Mouse (Mus musculus) midbrain, embryonic 13.5 days (tissue): ENCODE measurements around the gene Dlgap4. TPM values are rescaled to one million over a fixed set of nuclear protein-coding genes. Genes with fewer than 3 reads are reported as not detected.

Source experiments
- ATAC-seq: fragments of 200-750 bp; cut with Nextera tagmentation; 2 replicates; pipeline ENCODE4 v1.8.0; 2017; ENCODE audit warnings: mild to moderate bottlenecking, moderate TSS enrichment, moderate library complexity
- H3K27ac ChIP-seq: fragments of 300-500 bp; sonication (generic); 2 replicates; pipeline ENCODE4 v1.5.1; 2015; ENCODE audit warnings: inconsistent platforms, mild to moderate bottlenecking, moderate library complexity
- H3K27me3 ChIP-seq: fragments of 300-500 bp; sonication (generic); 2 replicates; pipeline ENCODE4 v1.6.1; 2015; ENCODE audit warnings: mild to moderate bottlenecking, inconsistent platforms
- H3K36me3 ChIP-seq: fragments of 300-500 bp; sonication (generic); 2 replicates; pipeline ENCODE4 v1.6.1; 2015; ENCODE audit warnings: mild to moderate bottlenecking, inconsistent platforms
- H3K4me1 ChIP-seq: fragments of 300-500 bp; sonication (generic); replicated peaks from 2 replicates; pipeline ENCODE4 v1.6.1; 2015; ENCODE audit warnings: inconsistent platforms
- H3K4me2 ChIP-seq: fragments of 300-500 bp; sonication (generic); replicated peaks from 2 replicates; pipeline ENCODE4 v1.6.1; 2015; ENCODE audit warnings: moderate library complexity, mild to moderate bottlenecking, inconsistent platforms
- H3K4me3 ChIP-seq: fragments of 300-500 bp; sonication (generic); replicated peaks from 2 replicates; pipeline ENCODE4 v1.5.1; 2015; ENCODE audit warnings: mild to moderate bottlenecking, inconsistent platforms
- H3K9ac ChIP-seq: fragments of 300-500 bp; sonication (generic); replicated peaks from 2 replicates; pipeline ENCODE4 v1.6.1; 2015; ENCODE audit warnings: mild to moderate bottlenecking, inconsistent platforms
- H3K9me3 ChIP-seq: fragments of 300-500 bp; sonication (generic); 2 replicates; pipeline ENCODE4 v1.6.1; 2016; ENCODE audit warnings: mild to moderate bottlenecking, inconsistent platforms
- WGBS: fragments of 180-500 bp; shearing (Covaris S2); methylation state at CpG from one replicate; pipeline ENCODE4 v1.1.7; 2015; 5-methylcytosine and 5-hydroxymethylcytosine counted together
- polyA plus RNA-seq: library from polyadenylated mRNA; unstranded; fragments of >200 nt; fragmentation: Nextera tagmentation; extraction: Ambion mirVana; gene quantifications from 2 replicates; pipeline ENCODE4 v1.2.1, GENCODE M21; 2015

Dlgap4 gene
- polyA plus RNA-seq, 1 experiment from 2014 or later: 242 TPM

DNA sequence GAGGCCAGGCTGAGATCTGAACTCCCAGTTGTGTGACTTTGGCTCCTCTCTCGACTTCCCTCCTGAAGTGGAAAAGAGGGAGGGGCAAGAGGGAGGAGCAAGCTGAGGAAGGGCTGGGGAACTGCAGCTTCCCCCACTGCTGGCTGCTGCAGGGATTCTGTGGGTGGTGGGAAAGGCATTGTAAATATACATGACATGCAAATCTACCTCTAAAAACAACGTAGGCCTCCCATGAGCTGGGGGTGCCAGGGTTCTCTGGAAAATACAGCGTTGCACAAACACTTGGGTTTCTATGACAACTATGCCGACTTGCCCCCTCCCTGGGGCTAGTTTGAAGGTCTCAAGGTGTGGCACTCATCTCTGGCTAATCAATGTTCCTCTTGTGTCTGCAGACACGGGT lies 50.9 kb downstream of the Dlgap4 start:
- Histone ChIP-seq H3K4me2 (no peak overlapping the region), H3K4me1 (peaks cover 29% of the 10 kb centered on the region), H3K9ac (no peak overlapping the region), H3K27me3 (no peaks in the 10 kb centered on the region), H3K4me3 (no peak overlapping the region), H3K27ac (no peak overlapping the region), H3K9me3 (no peaks in the 10 kb centered on the region), H3K36me3 (no peaks in the 10 kb centered on the region)
- ATAC-seq: no peak
- WGBS: 14% methylated on average over 5 of the region's 5 CpGs

DNA sequence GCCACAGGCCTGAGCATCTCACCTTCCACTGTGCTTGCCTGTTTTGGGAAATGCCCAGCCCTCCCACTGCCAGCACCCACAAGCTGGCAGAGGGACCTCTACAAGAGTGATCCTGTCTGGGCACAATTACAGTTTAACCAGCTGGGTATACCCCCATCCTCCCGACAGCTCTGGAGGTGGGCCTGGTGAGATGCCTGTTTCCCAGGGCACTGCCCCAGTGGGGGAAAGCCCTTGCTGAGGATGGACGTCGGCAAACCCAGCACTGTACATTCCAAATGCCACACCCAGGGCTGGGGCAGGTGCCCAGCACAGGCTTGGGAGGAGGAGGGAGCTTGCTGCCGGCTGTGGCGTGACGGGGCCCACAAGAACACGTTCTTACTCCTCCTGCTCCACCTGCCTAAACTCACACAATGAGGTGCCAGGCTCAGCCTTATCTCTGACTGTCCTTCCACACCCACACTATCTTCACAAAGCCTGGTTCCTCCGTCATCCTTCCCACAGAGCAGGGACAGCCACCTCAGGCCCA lies 51.6 kb downstream of the Dlgap4 start:
- Histone ChIP-seq H3K4me3 (no peak overlapping the region), H3K27ac (no peak overlapping the region)

DNA sequence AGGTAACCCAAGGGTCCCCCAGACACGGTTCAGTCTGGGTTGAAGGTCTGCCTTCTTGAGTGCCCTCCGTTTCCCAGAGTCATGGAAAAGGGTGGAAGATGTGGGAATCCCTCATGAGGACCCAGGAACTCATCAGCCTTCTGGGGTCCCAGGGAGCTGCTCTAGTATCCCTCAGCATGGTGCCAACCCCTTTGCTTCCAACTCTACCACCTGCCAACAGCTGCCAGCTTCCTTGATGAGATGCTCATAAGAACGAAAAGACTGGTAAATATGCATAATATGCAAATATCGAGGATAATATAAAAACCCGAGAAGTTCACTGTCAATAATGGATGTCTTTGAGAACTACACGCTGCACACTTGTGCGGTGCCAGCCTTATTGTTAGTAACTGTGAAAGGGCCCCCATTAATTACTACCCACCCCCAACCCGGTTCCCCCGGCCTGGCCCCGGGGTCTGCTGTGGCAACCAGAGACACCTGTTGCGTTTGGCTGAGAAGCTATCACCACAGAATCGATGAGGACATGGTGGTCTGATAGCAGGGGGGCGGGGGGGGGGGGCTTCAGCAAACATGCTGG lies 52.2 kb downstream of the Dlgap4 start:
- H3K36me3 ChIP-seq: no peaks in the 10 kb centered on the region
- H3K27me3 ChIP-seq: no peaks in the 10 kb centered on the region
- H3K27ac ChIP-seq: no peak overlapping the region
- H3K4me2 ChIP-seq: no peak overlapping the region
- no peak overlapping the region for H3K9ac ChIP-seq
- H3K4me1 ChIP-seq: peaks cover 29% of the 10 kb centered on the region
- no peak overlapping the region for H3K4me3 ChIP-seq
- no peaks in the 10 kb centered on the region for H3K9me3 ChIP-seq
- 71% methylated on average over 13 of the region's 13 CpGs for WGBS
- ATAC-seq: peak; percentile 49

More for the DNA sequence above, 51.6 kb downstream of the Dlgap4 start:
- no peaks in the 10 kb centered on the region for H3K9me3 ChIP-seq
- 76% methylated on average over 8 of the region's 8 CpGs for WGBS
- no peaks in the 10 kb centered on the region for H3K36me3 ChIP-seq
- peaks cover 29% of the 10 kb centered on the region for H3K4me1 ChIP-seq
- no peak for ATAC-seq
- no peak overlapping the region for H3K4me2 ChIP-seq
- no peaks in the 10 kb centered on the region for H3K27me3 ChIP-seq
- no peak overlapping the region for H3K9ac ChIP-seq

DNA sequence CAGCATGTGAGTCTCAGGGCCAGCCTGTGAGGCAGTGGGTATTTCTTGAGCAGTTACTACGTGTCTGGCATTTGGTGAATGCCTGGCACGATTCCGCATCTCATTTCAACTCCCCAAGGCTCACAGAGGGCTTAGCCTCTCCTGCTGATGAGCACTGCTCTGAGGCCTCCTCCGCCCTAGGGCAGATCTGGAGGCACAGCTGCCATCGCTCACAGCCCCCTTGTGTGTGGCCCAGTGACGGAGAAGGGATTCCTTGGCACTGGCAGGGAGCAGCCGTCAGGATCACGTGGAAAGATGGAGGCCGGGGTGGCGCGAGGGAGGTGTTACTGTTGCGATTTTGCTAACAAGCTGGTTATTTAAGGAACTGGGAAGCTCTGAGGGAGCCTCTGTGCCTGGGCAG lies 52.7 kb downstream of the Dlgap4 start:
- peak overlapping the region; percentile 4; the same call in 1 of the 2 replicates for H3K27ac ChIP-seq
- 39% methylated on average over 12 of the region's 12 CpGs for WGBS
- no peaks in the 10 kb centered on the region for H3K36me3 ChIP-seq
- H3K4me3 ChIP-seq: no peak overlapping the region
- H3K27me3 ChIP-seq: no peaks in the 10 kb centered on the region
- no peak overlapping the region for H3K9ac ChIP-seq
- peaks cover 29% of the 10 kb centered on the region for H3K4me1 ChIP-seq
- H3K4me2 ChIP-seq: 0 out of 2 replicates have a peak overlapping the region, but pooled peaks have one; percentile 1
- no peaks in the 10 kb centered on the region for H3K9me3 ChIP-seq
- ATAC-seq: peak; percentile 81

DNA sequence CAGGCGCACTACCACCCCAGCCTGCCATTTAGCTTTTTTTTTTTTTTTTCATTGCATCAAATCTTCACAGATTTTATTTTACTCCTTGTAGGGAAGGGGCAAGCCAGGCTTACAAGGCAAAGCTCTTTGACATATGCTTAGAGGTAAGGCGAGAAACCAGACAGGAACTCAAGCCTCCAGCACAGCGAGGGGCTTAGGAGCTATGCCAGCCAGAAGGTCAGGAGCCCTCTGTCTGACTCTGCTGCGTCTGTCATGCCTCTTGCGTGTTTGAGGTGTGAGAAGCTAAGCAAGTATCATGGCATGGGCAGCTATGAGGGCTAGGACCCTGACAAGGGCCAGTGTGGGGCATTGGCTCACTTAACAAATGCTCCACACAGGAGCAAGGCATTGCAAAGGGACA lies 53.8 kb downstream of the Dlgap4 start:
- Histone ChIP-seq H3K4me2 (no peak overlapping the region), H3K4me1 (peaks cover 29% of the 10 kb centered on the region), H3K36me3 (no peaks in the 10 kb centered on the region), H3K27me3 (no peaks in the 10 kb centered on the region), H3K4me3 (no peak overlapping the region), H3K27ac (no peak overlapping the region), H3K9me3 (no peaks in the 10 kb centered on the region), H3K9ac (no peak overlapping the region)
- WGBS: 83% methylated on average over 5 of the region's 5 CpGs
- ATAC-seq: no peak

DNA sequence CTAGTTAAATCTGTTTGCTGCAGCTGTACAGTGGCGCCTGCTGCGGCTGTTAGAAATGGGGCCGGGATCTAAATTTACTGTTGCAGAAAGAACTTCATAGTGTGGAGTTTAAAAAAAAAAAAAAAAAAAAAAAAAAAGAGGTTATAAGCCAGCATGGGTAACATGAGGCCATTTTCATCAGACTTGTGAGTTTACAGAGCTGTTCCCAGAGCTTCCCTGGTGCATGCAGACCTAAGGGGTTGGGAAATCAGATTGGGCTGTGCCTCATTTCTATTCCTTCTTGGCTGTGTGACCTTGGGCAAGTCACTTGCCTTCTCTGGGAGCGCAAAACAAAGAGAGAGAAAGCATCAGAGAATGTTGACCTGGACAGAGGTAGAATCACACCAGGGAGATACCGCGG lies 55.1 kb downstream of the Dlgap4 start:
- no peak for ATAC-seq
- H3K4me2 ChIP-seq: no peak overlapping the region
- WGBS: 89% methylated on average over 6 of the region's 6 CpGs
- H3K36me3 ChIP-seq: no peaks in the 10 kb centered on the region
- H3K27me3 ChIP-seq: no peaks in the 10 kb centered on the region
- no peak overlapping the region for H3K27ac ChIP-seq
- H3K9ac ChIP-seq: no peak overlapping the region
- no peak overlapping the region for H3K4me3 ChIP-seq
- H3K9me3 ChIP-seq: no peaks in the 10 kb centered on the region
- peaks cover 29% of the 10 kb centered on the region for H3K4me1 ChIP-seq

DNA sequence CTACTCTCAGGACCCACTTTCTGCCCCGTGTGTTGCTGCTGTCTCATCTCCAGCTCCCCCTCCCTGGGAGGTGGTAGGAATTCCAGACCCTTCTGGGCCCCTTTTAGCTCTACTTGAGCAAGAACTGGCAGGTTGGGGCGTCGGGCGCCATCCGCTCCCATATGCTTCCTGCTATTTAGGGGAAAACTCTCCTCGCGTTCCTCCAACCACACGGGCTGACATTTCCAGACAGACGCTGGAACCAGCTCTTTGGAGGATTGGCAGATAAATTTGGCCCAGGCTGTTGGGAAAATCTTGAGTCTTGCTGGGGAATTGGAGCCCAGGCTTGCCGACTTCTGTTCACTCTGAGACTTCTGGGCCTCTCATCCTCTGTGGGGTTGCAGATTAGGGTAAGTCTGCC lies 59.8 kb downstream of the Dlgap4 start:
- no peak overlapping the region for H3K27ac ChIP-seq
- WGBS: 90% methylated on average over 10 of the region's 10 CpGs
- H3K9me3 ChIP-seq: no peaks in the 10 kb centered on the region
- H3K27me3 ChIP-seq: no peaks in the 10 kb centered on the region
- no peak overlapping the region for H3K9ac ChIP-seq
- H3K36me3 ChIP-seq: no peaks in the 10 kb centered on the region
- H3K4me2 ChIP-seq: no peak overlapping the region
- H3K4me1 ChIP-seq: peaks cover 5% of the 10 kb centered on the region
- ATAC-seq: no peak
- no peak overlapping the region for H3K4me3 ChIP-seq

- ATAC-seq: no peak
- Histone ChIP-seq H3K9ac (no peak overlapping the region), H3K4me1 (peaks cover 5% of the 10 kb centered on the region)
Measured at GRCm38 (mm10) chr2:156673881-156674669, 60.6 kb downstream of the Dlgap4 start.

DNA sequence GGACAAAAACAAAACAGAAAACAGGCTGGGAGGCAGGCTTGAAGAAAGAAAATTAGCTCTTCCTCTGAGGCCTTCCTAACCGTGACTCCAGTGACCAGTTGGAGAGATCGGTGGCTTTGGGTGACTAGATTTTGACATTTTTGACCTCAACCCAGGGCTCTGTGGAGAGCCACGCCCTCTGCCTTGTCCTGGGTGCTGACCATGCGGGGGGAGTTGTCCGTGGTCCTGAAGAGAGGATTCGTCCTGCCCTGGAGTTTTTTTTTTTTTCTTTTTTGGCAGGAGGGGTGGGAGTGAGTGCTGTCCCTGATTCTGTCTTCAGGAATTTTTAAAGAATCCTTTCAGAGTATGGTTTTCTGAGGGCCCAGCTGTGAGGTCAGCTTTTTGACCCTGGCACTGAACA lies 63.4 kb downstream of the Dlgap4 start:
- no peak for ATAC-seq
- Histone ChIP-seq H3K27ac (no peak overlapping the region), H3K9me3 (no peaks in the 10 kb centered on the region), H3K9ac (no peak overlapping the region), H3K27me3 (no peaks in the 10 kb centered on the region), H3K4me2 (no peak overlapping the region), H3K36me3 (no peaks in the 10 kb centered on the region), H3K4me3 (no peak overlapping the region), H3K4me1 (peaks cover 7% of the 10 kb centered on the region)
- 19% methylated on average over 6 of the region's 6 CpGs for WGBS

More at GRCm38 (mm10) chr2:156673881-156674669, 60.6 kb downstream of the Dlgap4 start:
- H3K4me2 ChIP-seq: no peak overlapping the region
- H3K9me3 ChIP-seq: no peaks in the 10 kb centered on the region
- H3K27ac ChIP-seq: no peak overlapping the region
- WGBS: 80% methylated on average over 8 of the region's 8 CpGs
- no peaks in the 10 kb centered on the region for H3K36me3 ChIP-seq
- H3K4me3 ChIP-seq: no peak overlapping the region
- no peaks in the 10 kb centered on the region for H3K27me3 ChIP-seq

DNA sequence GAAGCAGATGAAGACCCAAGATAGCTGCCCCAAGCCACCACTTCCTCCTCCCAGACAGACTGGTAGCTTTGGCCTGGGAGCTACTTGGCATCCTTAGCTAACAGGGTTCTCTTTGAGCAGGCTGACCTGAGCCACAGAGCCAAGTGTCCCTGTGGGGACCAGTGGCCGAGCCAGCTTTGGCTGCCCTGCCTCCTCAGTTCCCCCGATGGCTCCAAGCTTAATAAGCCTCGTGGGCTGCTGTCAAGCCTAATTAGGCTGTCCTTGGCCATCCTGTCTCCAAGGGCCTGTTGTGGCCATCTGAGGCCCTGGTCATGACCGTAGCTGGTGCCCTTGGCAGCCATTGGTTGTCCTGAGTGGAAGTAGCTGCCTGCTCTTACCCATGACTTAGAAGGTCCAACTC lies 64.6 kb downstream of the Dlgap4 start:
- H3K27ac ChIP-seq: no peak overlapping the region
- WGBS: 55% methylated on average over 4 of the region's 4 CpGs
- H3K4me3 ChIP-seq: no peak overlapping the region
- ATAC-seq: no peak
- no peak overlapping the region for H3K4me2 ChIP-seq
- H3K9ac ChIP-seq: no peak overlapping the region
- H3K9me3 ChIP-seq: no peaks in the 10 kb centered on the region
- H3K4me1 ChIP-seq: peaks cover 7% of the 10 kb centered on the region
- no peaks in the 10 kb centered on the region for H3K27me3 ChIP-seq
- H3K36me3 ChIP-seq: no peaks in the 10 kb centered on the region

DNA sequence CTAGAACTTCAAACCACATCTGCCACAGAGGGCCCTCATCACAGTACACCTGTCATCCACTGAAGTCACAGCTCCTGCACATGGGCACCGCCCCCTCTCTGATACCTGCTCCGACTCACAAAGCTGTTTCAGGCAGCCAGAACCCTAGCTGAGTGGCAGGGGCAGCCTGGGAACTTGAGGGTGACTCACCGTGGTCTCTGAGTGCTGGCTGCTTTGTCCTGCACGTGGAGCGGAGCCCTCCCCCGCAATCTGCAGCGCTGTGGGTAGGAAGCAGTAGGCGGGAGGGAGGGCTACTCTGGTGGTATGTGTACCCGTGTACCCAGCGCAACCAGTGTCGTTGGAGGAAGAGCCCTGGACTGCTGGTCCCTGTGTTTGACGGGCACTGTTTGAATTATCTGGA lies 69.5 kb downstream of the Dlgap4 start:
- H3K4me1 ChIP-seq: peaks cover 6% of the 10 kb centered on the region
- H3K4me2 ChIP-seq: no peak overlapping the region
- H3K9ac ChIP-seq: no peak overlapping the region
- ATAC-seq: peak; percentile 40
- H3K27ac ChIP-seq: no peak overlapping the region
- WGBS: 55% methylated on average over 12 of the region's 12 CpGs
- H3K4me3 ChIP-seq: no peak overlapping the region
- H3K36me3 ChIP-seq: no peaks in the 10 kb centered on the region
- H3K9me3 ChIP-seq: no peaks in the 10 kb centered on the region
- H3K27me3 ChIP-seq: 0 out of 2 replicates have a peak, but pooled peaks cover 8% of the 10 kb centered on the region

GRCm38 (mm10) chr2:156685999-156686398 lies 72.5 kb downstream of the Dlgap4 start:
- Histone ChIP-seq H3K4me3 (no peak overlapping the region), H3K36me3 (no peaks in the 10 kb centered on the region), H3K27ac (no peak overlapping the region), H3K4me2 (no peak overlapping the region), H3K9me3 (no peaks in the 10 kb centered on the region), H3K27me3 (0 out of 2 replicates have a peak, but pooled peaks cover 8% of the 10 kb centered on the region), H3K4me1 (peaks cover 18% of the 10 kb centered on the region), H3K9ac (no peak overlapping the region)
- ATAC-seq: no peak
- WGBS: 83% methylated on average over 14 of the region's 14 CpGs
